ENCODE assay signal across 9 mouse cellular contexts in the genomic region with DNA sequence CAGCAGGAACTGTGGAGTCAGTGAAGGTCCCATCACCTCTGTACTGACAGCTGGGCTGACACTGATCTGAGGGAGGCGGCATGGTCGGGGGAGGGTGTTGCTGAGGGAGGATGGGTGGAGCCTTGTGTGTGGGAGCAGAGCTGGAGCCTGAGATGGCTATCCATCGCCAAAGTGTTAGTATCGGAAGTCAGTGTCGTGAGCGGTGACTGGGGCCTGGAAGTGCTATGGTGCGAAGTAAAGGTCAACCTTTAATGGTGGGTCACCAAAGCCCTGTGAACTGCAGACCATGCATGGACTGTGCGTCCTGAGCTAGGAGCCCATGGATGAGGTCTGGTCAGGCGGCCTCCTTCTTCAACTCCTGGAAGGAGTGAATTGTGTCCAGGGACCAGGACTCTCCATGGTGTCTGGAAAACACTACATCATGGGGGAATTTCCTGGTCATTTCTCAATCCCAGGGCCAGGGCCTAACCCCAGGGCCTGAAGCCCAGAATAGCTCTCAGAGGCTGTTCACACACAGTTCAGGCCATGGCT. TPM values are rescaled to one million over a fixed set of nuclear protein-coding genes. Genes with fewer than 3 reads are reported as not detected.
DNase-seq lines count a peak whose midpoint lies in the region; ATAC-seq and TF ChIP-seq lines count a peak whose summit lies in the region.
"Had no signal": no experiment of that assay in that cellular context is flagged by ENCODE, and none has a peak within 500 bp of the region (broad histone marks: within the 10 kb centered on the region; RNA-seq: fewer than 3 reads in every experiment).

No protein-coding gene starts in this region.

- H3K36me3 ChIP-seq in embryonic facial prominence, embryonic 15.5 days: no peaks in the 10 kb centered on the region
- no peaks in the 10 kb centered on the region for H3K36me3 ChIP-seq in limb, embryonic 11.5 days (ENCODE audit: control insufficient read depth, insufficient read depth, low read length)
- H3K36me3 ChIP-seq in midbrain, postnatal 0 days (ENCODE audit: insufficient read depth, low read length): no peaks in the 10 kb centered on the region

- H3K27ac ChIP-seq in gastrocnemius, adult 2 months: peak overlapping the region; percentile 75
- 0 out of 2 replicates have a peak overlapping the region, but pooled peaks have one; percentile 5 for H3K27ac ChIP-seq in embryonic facial prominence, embryonic 15.5 days (replicated peaks)
- no peak overlapping the region for H3K27ac ChIP-seq in limb, embryonic 11.5 days (replicated peaks; ENCODE audit: low read depth, low read length)
- no peak overlapping the region for H3K27ac ChIP-seq in midbrain, postnatal 0 days (ENCODE audit: low read depth, low read length)

- no peak overlapping the region for H3K4me2 ChIP-seq in embryonic facial prominence, embryonic 15.5 days (replicated peaks)
- H3K4me2 ChIP-seq in limb, embryonic 11.5 days (ENCODE audit: low read depth, severe bottlenecking): no peak overlapping the region
- no peak overlapping the region for H3K4me2 ChIP-seq in midbrain, postnatal 0 days (ENCODE audit: low read depth, low read length, poor library complexity, severe bottlenecking)

- DNase-seq in gastrocnemius, adult 2 months: peak; percentile 63
- no peak for DNase-seq in gastrocnemius, postnatal 36 days
- DNase-seq in A20 (ENCODE audit: low read depth, low spot score): peak; percentile 24
- no peak for DNase-seq in limb, embryonic 11.5 days (ENCODE audit: low spot score)
- DNase-seq in layer of hippocampus, adult 8-10 months (ENCODE audit: low spot score in 2 of 2): no peak
- DNase-seq in midbrain, postnatal 0 days (ENCODE audit: low spot score): no peak
- DNase-seq in right cerebral cortex, postnatal 36 days (ENCODE audit: low spot score in 2 of 2): no peak

- no peaks in the 10 kb centered on the region for H3K9me3 ChIP-seq in embryonic facial prominence, embryonic 15.5 days (replicated peaks)
- no peaks in the 10 kb centered on the region for H3K9me3 ChIP-seq in limb, embryonic 11.5 days (ENCODE audit: control insufficient read depth, low read length)
- no peaks in the 10 kb centered on the region for H3K9me3 ChIP-seq in midbrain, postnatal 0 days (ENCODE audit: low read length)

- ATAC-seq in embryonic facial prominence, embryonic 15.5 days (ENCODE audit: insufficient number of reproducible peaks, low FRiP score, low TSS enrichment, low read depth): no peak
- ATAC-seq in limb, embryonic 11.5 days (ENCODE audit: insufficient number of reproducible peaks, low FRiP score, low TSS enrichment, low read depth): peak; percentile 40; the same call in 1 of the 2 replicates
- ATAC-seq in midbrain, postnatal 0 days (ENCODE audit: low FRiP score): no peak

- 54% methylated on average over 9 of the region's 9 CpGs for WGBS in embryonic facial prominence, embryonic 15.5 days
- 19% methylated on average over 9 of the region's 9 CpGs for WGBS in limb, embryonic 11.5 days
- 69% methylated on average over 9 of the region's 9 CpGs for WGBS in midbrain, postnatal 0 days

- H3K4me1 ChIP-seq in embryonic facial prominence, embryonic 15.5 days: peaks cover 42% of the 10 kb centered on the region
- H3K4me1 ChIP-seq in limb, embryonic 11.5 days (ENCODE audit: control insufficient read depth, insufficient read depth, low read length): peaks cover 28% of the 10 kb centered on the region
- no peaks in the 10 kb centered on the region for H3K4me1 ChIP-seq in midbrain, postnatal 0 days (ENCODE audit: insufficient read depth, low read length)

- H3K4me3 ChIP-seq in gastrocnemius, adult 2 months: no peak overlapping the region
- no peak overlapping the region for H3K4me3 ChIP-seq in embryonic facial prominence, embryonic 15.5 days (replicated peaks)
- H3K4me3 ChIP-seq in limb, embryonic 11.5 days (ENCODE audit: low read depth, low read length): no peak overlapping the region
- no peak overlapping the region for H3K4me3 ChIP-seq in midbrain, postnatal 0 days (ENCODE audit: low read depth, low read length)

- no peaks in the 10 kb centered on the region for H3K27me3 ChIP-seq in embryonic facial prominence, embryonic 15.5 days
- H3K27me3 ChIP-seq in limb, embryonic 11.5 days (ENCODE audit: control insufficient read depth, insufficient read depth, low read length): no peaks in the 10 kb centered on the region
- H3K27me3 ChIP-seq in midbrain, postnatal 0 days (ENCODE audit: insufficient read depth, low read length): no peaks in the 10 kb centered on the region

- no peak overlapping the region for H3K9ac ChIP-seq in embryonic facial prominence, embryonic 15.5 days
- no peak overlapping the region for H3K9ac ChIP-seq in limb, embryonic 11.5 days (ENCODE audit: low read length)
- H3K9ac ChIP-seq in midbrain, postnatal 0 days (replicated peaks; ENCODE audit: low read length, poor library complexity, severe bottlenecking): no peak overlapping the region

- intact Hi-C loops in gastrocnemius, adult 2 months (cut with DNase I): loop anchor here (1.0 kb wide), 1 partner anchor 22 kb away; no protein-coding TSS in a partner anchor
- intact Hi-C loops in gastrocnemius, postnatal 36 days (cut with DNase I): no loop called here

- TF ChIP-seq CTCF in gastrocnemius, adult 2 months (IDR thresholded peaks at IDR 0.05): no peak
- TF ChIP-seq CTCF in midbrain, postnatal 0 days (IDR thresholded peaks at IDR 0.05): no peak

RNA-seq across cellular contexts. Expression of gene Ptgir, which starts 0.7 kb away (rescaled TPM):
- total RNA-seq in gastrocnemius, adult 2 months (2021): under 1 TPM; 0.67 to 0.79 TPM
- total RNA-seq in gastrocnemius, postnatal 36 days (2021): 1 to 10 TPM; 1.1 to 1.2 TPM
- polyA plus RNA-seq in embryonic facial prominence, embryonic 15.5 days (2015; fragmentation: Nextera tagmentation; extraction: Ambion mirVana): 2.5 and 3.1 TPM in 2 replicates
- 0.24 and 0.44 TPM in 2 replicates for polyA plus RNA-seq in limb, embryonic 11.5 days (2014; fragmentation: Nextera tagmentation; extraction: Ambion mirVana)
- total RNA-seq in layer of hippocampus, adult 8-10 months (2022): not detected
- 0.11 and 0.14 TPM in 2 replicates for total RNA-seq in midbrain, postnatal 0 days (2014; rRNA removed)
- 0.11 TPM in 1 of 2 replicates, not detected in the other for polyA plus RNA-seq in midbrain, postnatal 0 days (2015; fragmentation: Nextera tagmentation; extraction: Ambion mirVana)

RNA-seq across cellular contexts. Expression of gene Gng8, which starts 14.0 kb away (rescaled TPM):
- not detected for total RNA-seq in gastrocnemius, adult 2 months (2021)
- under 1 TPM in 1 of 2 experiments, not detected in 1; 0.54 TPM for total RNA-seq in gastrocnemius, postnatal 36 days (2021)
- 27.8 and 36.3 TPM in 2 replicates for polyA plus RNA-seq in embryonic facial prominence, embryonic 15.5 days (2015; fragmentation: Nextera tagmentation; extraction: Ambion mirVana)
- polyA plus RNA-seq in limb, embryonic 11.5 days (2014; fragmentation: Nextera tagmentation; extraction: Ambion mirVana): 13.9 and 15.9 TPM in 2 replicates
- 1 to 10 TPM; 1.3 to 3.4 (median 2.5) TPM for total RNA-seq in layer of hippocampus, adult 8-10 months (2022)
- 1.9 and 5.2 TPM in 2 replicates for total RNA-seq in midbrain, postnatal 0 days (2014; rRNA removed)
- 12.3 and 15.9 TPM in 2 replicates for polyA plus RNA-seq in midbrain, postnatal 0 days (2015; fragmentation: Nextera tagmentation; extraction: Ambion mirVana)
- total RNA-seq: common myeloid progenitor, adult 5-6 weeks had no signal

RNA-seq across cellular contexts. Expression of gene Calm3, which starts 18.4 kb away (rescaled TPM):
- 100 to 1,000 TPM; 290 to 400 TPM for total RNA-seq in gastrocnemius, adult 2 months (2021)
- total RNA-seq in gastrocnemius, postnatal 36 days (2021): 100 to 1,000 TPM; 297 to 327 TPM
- 117 and 138 TPM in 2 replicates for polyA plus RNA-seq in embryonic facial prominence, embryonic 15.5 days (2015; fragmentation: Nextera tagmentation; extraction: Ambion mirVana)
- 176 and 201 TPM in 2 replicates for polyA plus RNA-seq in limb, embryonic 11.5 days (2014; fragmentation: Nextera tagmentation; extraction: Ambion mirVana)
- total RNA-seq in layer of hippocampus, adult 8-10 months (2022): 1,000 to 10,000 TPM; 1,722 to 2,104 (median 1,900) TPM
- total RNA-seq in midbrain, postnatal 0 days (2014; rRNA removed): 1,835 and 1,985 TPM in 2 replicates
- polyA plus RNA-seq in midbrain, postnatal 0 days (2015; fragmentation: Nextera tagmentation; extraction: Ambion mirVana): 467 and 471 TPM in 2 replicates

RNA-seq across cellular contexts. Expression of gene Dact3, which starts 30.4 kb away (rescaled TPM):
- total RNA-seq in gastrocnemius, adult 2 months (2021): 1 to 10 TPM in 1 of 2 experiments, under 1 TPM in 1; 0.99 to 1.7 TPM
- 1 to 10 TPM; 2.0 TPM for total RNA-seq in gastrocnemius, postnatal 36 days (2021)
- 5.4 and 6.3 TPM in 2 replicates for polyA plus RNA-seq in embryonic facial prominence, embryonic 15.5 days (2015; fragmentation: Nextera tagmentation; extraction: Ambion mirVana)
- 14.6 and 15.7 TPM in 2 replicates for polyA plus RNA-seq in limb, embryonic 11.5 days (2014; fragmentation: Nextera tagmentation; extraction: Ambion mirVana)
- 100 to 1,000 TPM; 142 to 151 (median 149) TPM for total RNA-seq in layer of hippocampus, adult 8-10 months (2022)
- total RNA-seq in midbrain, postnatal 0 days (2014; rRNA removed): 86.0 and 107 TPM in 2 replicates
- 7.5 and 7.7 TPM in 2 replicates for polyA plus RNA-seq in midbrain, postnatal 0 days (2015; fragmentation: Nextera tagmentation; extraction: Ambion mirVana)

RNA-seq across cellular contexts. Expression of gene Pnmal2, which starts 38.9 kb away (rescaled TPM):
- under 1 TPM; 0.74 to 0.86 TPM for total RNA-seq in gastrocnemius, adult 2 months (2021)
- total RNA-seq in gastrocnemius, postnatal 36 days (2021): 1 to 10 TPM; 1.5 to 2.2 TPM
- polyA plus RNA-seq in embryonic facial prominence, embryonic 15.5 days (2015; fragmentation: Nextera tagmentation; extraction: Ambion mirVana): 22.4 and 26.0 TPM in 2 replicates
- polyA plus RNA-seq in limb, embryonic 11.5 days (2014; fragmentation: Nextera tagmentation; extraction: Ambion mirVana): 4.8 TPM in 2 replicates
- total RNA-seq in layer of hippocampus, adult 8-10 months (2022): 100 to 1,000 TPM; 311 to 360 (median 338) TPM
- total RNA-seq in midbrain, postnatal 0 days (2014; rRNA removed): 155 and 174 TPM in 2 replicates
- polyA plus RNA-seq in midbrain, postnatal 0 days (2015; fragmentation: Nextera tagmentation; extraction: Ambion mirVana): 180 and 187 TPM in 2 replicates
- total RNA-seq: common myeloid progenitor, adult 5-6 weeks had no signal

Comparison
In these comparisons a context has a peak if more than half of its experiments do, and no peak if none do; other contexts are left out.
1. DNase-seq: peak in gastrocnemius, adult 2 months (single experiment) and A20 (single experiment); none in gastrocnemius, postnatal 36 days (0 of 2), limb, embryonic 11.5 days (single experiment), layer of hippocampus, adult 8-10 months (0 of 2), midbrain, postnatal 0 days (single experiment) and right cerebral cortex, postnatal 36 days (0 of 2).
2. H3K27ac ChIP-seq: peak in gastrocnemius, adult 2 months (single experiment) and embryonic facial prominence, embryonic 15.5 days (single experiment); none in limb, embryonic 11.5 days (single experiment) and midbrain, postnatal 0 days (single experiment).